Mouse (Mus musculus) lung, embryonic 14.5 days (tissue): ENCODE measurements at regions not wholly inside any gene's neighbourhood (a gene's known extent, or its start where the extent isn't known, plus 50 kb on each side); places are given as distances from the start of the nearest gene placed in this dataset.
A peak's percentile ranks its signal among the peaks of the same experiment; 100 is the strongest.

ENCODE experiments used
- ATAC-seq: fragments of 200-750 bp; cut with Nextera tagmentation; 2 replicates; pipeline ENCODE4 v1.8.0; 2017; ENCODE audit warnings: mild to moderate bottlenecking, moderate TSS enrichment, moderate library complexity; ENCODE audit not compliant: insufficient read depth
- DNase-seq: peaks from one replicate; pipeline ENCODE4 v3.0.0-alpha.2; 2015
- H3K27ac ChIP-seq: fragments of 300-500 bp; sonication (generic); 2 replicates; pipeline ENCODE4 v1.5.1; 2014; ENCODE audit warnings: low read depth, mild to moderate bottlenecking, moderate library complexity
- H3K27me3 ChIP-seq: fragments of 300-500 bp; sonication (generic); 2 replicates; pipeline ENCODE4 v1.6.1; 2014; ENCODE audit warnings: low read length, control low read depth; ENCODE audit not compliant: insufficient read depth
- H3K36me3 ChIP-seq: fragments of 300-500 bp; sonication (generic); 2 replicates; pipeline ENCODE4 v1.6.1; 2014; ENCODE audit warnings: control low read depth; ENCODE audit not compliant: insufficient read depth
- H3K4me1 ChIP-seq: fragments of 300-500 bp; sonication (generic); 2 replicates; pipeline ENCODE4 v1.6.1; 2014; ENCODE audit warnings: antibody characterized with exemption, control low read depth; ENCODE audit not compliant: insufficient read depth
- H3K4me2 ChIP-seq: fragments of 300-500 bp; sonication (generic); 2 replicates; pipeline ENCODE4 v1.6.1; 2014; ENCODE audit warnings: mild to moderate bottlenecking
- H3K4me3 ChIP-seq: fragments of 300-500 bp; sonication (generic); 2 replicates; pipeline ENCODE4 v1.5.1; 2014; ENCODE audit warnings: low read depth, low read length
- H3K9ac ChIP-seq: fragments of 300-500 bp; sonication (generic); 2 replicates; pipeline ENCODE4 v1.6.1; 2014
- H3K9me3 ChIP-seq: fragments of 300-500 bp; sonication (generic); 2 replicates; pipeline ENCODE4 v1.6.1; 2016; ENCODE audit warnings: low read depth, low read length, control low read depth
- CTCF ChIP-seq: IDR thresholded peaks from 2 replicates; pipeline ENCODE4 v1.5.1; 2016; ENCODE audit warnings: antibody characterized with exemption, low read depth
- WGBS: fragments of 180-500 bp; shearing (Covaris S2); extraction: QIAGEN DNeasy Blood & Tissue Kit; methylation state at CpG from one replicate; pipeline ENCODE4 v1.1.7; 2014; 5-methylcytosine and 5-hydroxymethylcytosine counted together

DNA sequence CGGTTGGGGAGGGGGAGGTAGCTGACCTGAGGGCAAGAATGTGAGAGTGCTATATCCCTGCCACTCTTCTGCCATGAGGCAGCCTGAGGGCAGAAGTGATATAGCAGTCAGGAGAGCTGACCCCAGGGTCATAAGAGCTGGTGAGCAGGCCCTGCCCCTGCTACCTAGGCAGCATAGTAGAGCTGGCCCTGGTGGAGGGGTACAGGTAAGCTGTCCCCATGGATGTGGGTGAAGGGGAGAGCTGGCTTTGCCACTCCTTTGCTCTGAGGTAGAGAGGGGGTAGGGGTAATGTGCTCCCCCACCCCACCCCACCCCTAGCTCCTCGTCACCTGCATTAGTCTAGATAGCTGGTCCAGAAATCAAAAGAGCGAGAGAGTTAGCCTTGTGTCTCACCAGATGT, 61.3 kb upstream of the Gm3839 start:
- H3K4me3 ChIP-seq, result no peak overlapping the region

DNA sequence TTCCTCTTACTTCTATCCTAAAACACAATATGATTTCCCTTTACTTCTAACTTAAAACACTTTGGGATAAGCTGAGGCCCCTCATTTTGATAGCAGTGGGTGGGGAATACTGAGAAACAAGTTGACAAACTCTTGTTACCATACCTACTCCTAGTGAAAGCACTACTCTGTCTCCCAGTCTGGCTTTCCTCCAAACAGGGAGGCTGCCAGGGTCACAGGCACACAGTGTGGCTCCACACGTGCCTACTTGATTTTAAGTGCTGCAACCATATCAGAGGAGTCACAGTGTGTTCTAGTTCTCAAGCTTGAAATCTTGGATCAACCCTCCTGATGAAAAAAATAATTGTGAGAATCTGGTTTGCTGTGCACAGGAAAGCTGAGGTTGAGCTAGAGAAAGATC, 65.8 kb upstream of the Gm3839 start:
- Histone ChIP-seq H3K4me3 (no peak overlapping the region), H3K4me2 (no peak overlapping the region), H3K4me1 (no peaks in the 10 kb centered on the region), H3K9ac (no peak overlapping the region), H3K9me3 (no peaks in the 10 kb centered on the region), H3K36me3 (no peaks in the 10 kb centered on the region), H3K27ac (no peak overlapping the region), H3K27me3 (no peaks in the 10 kb centered on the region)
- 45% methylated on average over 1 of the region's 1 CpGs for WGBS
- ATAC-seq, result no peak
- no peak for TF ChIP-seq CTCF
- DNase-seq, result no peak

More for the DNA sequence above, 61.3 kb upstream of the Gm3839 start:
- Histone ChIP-seq H3K9ac (no peak overlapping the region), H3K9me3 (no peaks in the 10 kb centered on the region), H3K4me2 (no peak overlapping the region), H3K27ac (no peak overlapping the region), H3K36me3 (no peaks in the 10 kb centered on the region), H3K4me1 (no peaks in the 10 kb centered on the region), H3K27me3 (no peaks in the 10 kb centered on the region)
- DNase-seq (no peak), ATAC-seq (no peak)
- TF ChIP-seq CTCF, result no peak
- WGBS, result 89% methylated on average over 3 of the region's 3 CpGs

DNA sequence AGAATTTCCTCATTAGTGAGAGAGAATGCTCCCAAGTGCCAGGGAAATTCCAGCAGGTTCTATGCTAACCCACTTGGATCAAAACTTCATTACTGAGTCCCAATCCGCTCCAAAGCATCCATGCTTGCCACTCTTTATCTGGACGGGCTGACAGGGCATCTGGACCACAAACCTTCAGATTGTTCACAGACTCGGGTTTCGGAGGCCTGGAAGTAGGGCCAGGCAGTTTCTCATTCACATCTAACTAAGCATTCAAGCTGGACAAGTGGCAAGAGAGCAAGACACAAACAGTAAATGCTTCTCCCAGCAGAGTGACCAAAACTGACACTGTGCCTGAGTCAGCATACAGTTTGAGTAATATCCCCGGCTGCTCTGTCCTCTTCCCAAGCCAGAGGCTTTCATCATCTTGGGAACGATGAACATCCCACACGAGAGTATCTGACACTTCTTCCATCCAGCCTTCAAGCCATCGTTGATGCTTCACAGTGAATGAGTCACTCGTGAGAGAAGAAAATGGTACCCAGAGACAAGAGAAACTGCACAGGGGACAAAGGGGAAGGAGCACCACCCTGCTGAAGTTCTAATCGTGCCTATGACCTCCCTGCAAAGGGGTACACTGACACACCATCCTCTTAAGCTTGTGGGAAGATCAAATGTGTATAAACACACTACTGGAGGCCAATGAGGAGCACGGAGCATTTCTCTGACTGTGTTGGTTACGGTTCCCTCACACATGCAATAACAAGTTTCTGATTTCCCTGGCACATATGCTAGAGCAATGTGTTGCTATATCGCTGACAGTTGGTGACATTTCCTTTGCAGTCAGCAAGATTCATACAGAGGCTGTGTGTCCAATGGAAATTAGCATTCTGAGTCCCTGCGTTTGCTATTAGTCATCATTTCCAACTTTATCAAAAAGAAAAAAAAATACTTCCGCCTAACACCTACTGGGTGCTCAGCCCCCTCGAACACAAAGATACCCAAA, 72.0 kb upstream of the Gm3839 start:
- H3K9me3 ChIP-seq, result no peaks in the 10 kb centered on the region
- no peak overlapping the region for H3K4me2 ChIP-seq
- ATAC-seq (no peak), DNase-seq (no peak)
- no peaks in the 10 kb centered on the region for H3K4me1 ChIP-seq
- H3K36me3 ChIP-seq, result no peaks in the 10 kb centered on the region
- H3K4me3 ChIP-seq, result no peak overlapping the region
- H3K27ac ChIP-seq, result no peak overlapping the region
- 70% methylated on average over 16 of the region's 16 CpGs for WGBS
- H3K27me3 ChIP-seq, result no peaks in the 10 kb centered on the region
- no peak overlapping the region for H3K9ac ChIP-seq
- TF ChIP-seq CTCF, result no peak

DNA sequence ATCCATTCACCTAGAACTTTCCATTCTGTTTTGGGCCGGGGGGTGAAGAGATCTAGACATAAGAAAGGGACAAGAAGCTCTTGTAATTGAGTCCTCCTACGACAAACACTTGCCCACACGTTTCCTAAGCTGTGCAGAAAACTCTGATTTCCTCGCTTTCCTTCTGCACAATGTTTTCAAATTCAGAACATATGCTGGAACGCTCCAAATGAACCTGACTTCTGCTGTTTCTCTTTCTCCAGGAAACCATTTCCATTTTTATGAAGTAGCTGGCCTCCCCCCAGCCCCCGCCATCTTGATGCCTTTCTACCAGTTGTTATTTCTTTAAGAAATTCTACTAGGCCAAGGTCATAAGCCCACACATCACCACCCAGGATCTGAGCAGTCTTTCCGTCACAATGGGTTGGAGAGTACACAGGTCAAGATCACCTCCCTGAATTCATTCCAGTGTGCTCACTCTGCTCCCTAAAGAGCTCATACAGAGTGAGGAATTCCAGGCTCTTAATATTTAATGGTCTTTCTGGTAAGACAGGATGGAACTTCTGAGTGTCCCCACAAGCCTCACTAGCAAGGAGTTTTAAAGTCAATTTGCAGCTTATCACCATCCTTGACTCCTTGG, 78.7 kb upstream of the Gm3839 start:
- Histone ChIP-seq H3K4me3 (no peak overlapping the region), H3K9me3 (no peaks in the 10 kb centered on the region), H3K4me1 (no peaks in the 10 kb centered on the region), H3K9ac (no peak overlapping the region), H3K4me2 (no peak overlapping the region), H3K27me3 (no peaks in the 10 kb centered on the region), H3K27ac (no peak overlapping the region), H3K36me3 (no peaks in the 10 kb centered on the region)
- 83% methylated on average over 7 of the region's 7 CpGs for WGBS
- no peak for DNase-seq
- TF ChIP-seq CTCF, result no peak
- ATAC-seq, result no peak

DNA sequence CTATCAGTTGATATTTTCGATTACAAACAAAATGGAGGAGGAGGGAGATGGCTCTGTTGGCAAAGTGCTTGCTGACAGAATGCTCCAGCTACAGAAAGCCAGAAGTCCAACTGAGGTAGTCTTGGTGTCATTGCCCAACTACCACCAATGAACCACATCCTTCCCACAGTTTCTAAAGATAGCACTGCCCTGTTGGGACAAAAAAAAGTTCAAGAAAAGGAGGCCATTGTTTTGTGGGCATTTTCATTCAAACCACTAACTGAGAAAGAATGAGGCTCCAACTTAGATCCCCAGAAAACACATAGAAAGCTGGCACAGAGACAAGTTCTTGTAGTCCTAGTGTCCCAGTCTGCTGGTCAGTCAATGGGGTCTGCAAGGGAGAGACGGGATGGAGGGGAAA, 82.1 kb upstream of the Gm3839 start:
- Histone ChIP-seq H3K4me3 (no peak overlapping the region), H3K9me3 (no peaks in the 10 kb centered on the region), H3K27ac (no peak overlapping the region), H3K27me3 (no peaks in the 10 kb centered on the region), H3K36me3 (no peaks in the 10 kb centered on the region), H3K4me1 (no peaks in the 10 kb centered on the region), H3K9ac (no peak overlapping the region), H3K4me2 (no peak overlapping the region)
- no peak for DNase-seq
- TF ChIP-seq CTCF, result no peak
- no peak for ATAC-seq
- 67% methylated on average over 2 of the region's 2 CpGs for WGBS

DNA sequence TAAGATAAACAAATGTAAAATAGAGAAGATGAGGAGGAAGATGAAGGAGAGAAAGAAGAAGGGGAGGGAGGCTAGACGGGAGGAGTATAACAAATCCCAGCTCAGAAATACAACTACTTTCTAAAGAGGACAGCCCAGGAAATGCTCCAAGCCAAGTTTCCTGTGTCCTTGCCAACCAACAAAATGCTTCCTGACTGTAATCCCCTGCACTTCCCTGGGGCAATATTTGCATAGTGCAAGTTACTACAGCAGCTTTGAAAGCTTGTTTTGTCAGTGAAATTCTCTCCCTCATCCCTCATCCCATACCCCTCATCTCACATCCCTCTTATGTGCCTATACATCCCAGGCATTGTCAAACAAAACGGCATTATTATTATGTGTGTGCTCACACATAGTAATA, 83.7 kb upstream of the Gm3839 start:
- H3K27ac ChIP-seq, result no peak overlapping the region
- WGBS, result 74% methylated on average over 2 of the region's 2 CpGs
- no peak for ATAC-seq

DNA sequence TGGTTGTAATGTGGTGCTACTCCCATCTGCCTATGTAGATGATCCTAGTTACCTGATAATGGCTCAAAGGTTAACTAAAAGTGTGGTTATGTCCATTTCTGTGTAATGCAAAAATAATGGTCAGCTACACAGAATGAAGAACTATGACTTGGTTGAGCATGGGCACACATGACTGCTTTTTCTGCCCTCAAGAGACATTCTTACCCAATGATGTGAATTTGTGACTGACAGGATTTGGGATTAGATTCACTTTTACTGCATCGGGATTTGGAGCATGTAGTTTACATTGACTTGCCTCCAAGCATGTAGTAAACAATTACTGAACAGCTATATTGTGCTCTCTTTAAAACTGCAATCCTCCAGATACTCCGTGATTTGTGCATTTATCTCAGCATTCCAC, 93.4 kb upstream of the Gm3839 start:
- no peaks in the 10 kb centered on the region for H3K9me3 ChIP-seq
- H3K9ac ChIP-seq, result no peak overlapping the region
- ATAC-seq (no peak), DNase-seq (no peak)
- no peaks in the 10 kb centered on the region for H3K36me3 ChIP-seq
- no peak overlapping the region for H3K4me3 ChIP-seq
- H3K27ac ChIP-seq, result no peak overlapping the region
- 72% methylated on average over 2 of the region's 2 CpGs for WGBS
- H3K4me1 ChIP-seq, result no peaks in the 10 kb centered on the region
- no peaks in the 10 kb centered on the region for H3K27me3 ChIP-seq
- H3K4me2 ChIP-seq, result no peak overlapping the region
- no peak for TF ChIP-seq CTCF

More for the DNA sequence above, 83.7 kb upstream of the Gm3839 start:
- Histone ChIP-seq H3K4me1 (no peaks in the 10 kb centered on the region), H3K27me3 (no peaks in the 10 kb centered on the region), H3K4me3 (no peak overlapping the region), H3K9me3 (no peaks in the 10 kb centered on the region), H3K36me3 (no peaks in the 10 kb centered on the region), H3K4me2 (no peak overlapping the region), H3K9ac (no peak overlapping the region)
- TF ChIP-seq CTCF, result no peak
- peak; percentile 5 for DNase-seq
